Mouse (Mus musculus): ENCODE measurements around the gene 1700020A23Rik.

DNA sequence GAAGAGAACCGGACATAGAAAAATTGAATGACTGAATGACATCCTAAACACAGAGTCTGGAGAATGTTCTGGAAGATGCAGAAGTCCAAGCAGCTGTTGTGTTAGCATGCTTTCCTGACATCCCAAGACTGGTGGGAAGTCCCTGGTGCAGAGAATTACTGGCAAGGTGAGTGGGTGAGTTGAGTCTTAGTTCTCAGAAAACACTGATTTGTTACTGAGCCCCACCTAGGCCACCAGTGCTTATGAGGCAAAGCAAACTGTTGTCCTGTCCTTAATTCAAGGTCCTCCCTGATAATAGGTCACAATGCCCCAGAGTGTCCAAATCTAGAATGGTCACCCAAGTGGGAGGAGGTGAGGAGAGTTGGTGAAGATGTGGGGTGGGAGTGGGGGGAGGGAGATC, at the start of gene 1700020A23Rik, which contains the start of gene Gm28372:
- no peak for TF ChIP-seq CTCF (IDR thresholded peaks at IDR 0.05; ENCODE audit: borderline replicate concordance, extremely low read depth, insufficient read depth, insufficient read length)
- no peak for TF ChIP-seq POLR2A (IDR thresholded peaks at IDR 0.05; ENCODE audit: borderline replicate concordance, extremely low read depth, insufficient read depth, insufficient read length, poor library complexity, severe bottlenecking)
